Mouse (Mus musculus): ENCODE data around the gene Sh3bgrl2.

DNA sequence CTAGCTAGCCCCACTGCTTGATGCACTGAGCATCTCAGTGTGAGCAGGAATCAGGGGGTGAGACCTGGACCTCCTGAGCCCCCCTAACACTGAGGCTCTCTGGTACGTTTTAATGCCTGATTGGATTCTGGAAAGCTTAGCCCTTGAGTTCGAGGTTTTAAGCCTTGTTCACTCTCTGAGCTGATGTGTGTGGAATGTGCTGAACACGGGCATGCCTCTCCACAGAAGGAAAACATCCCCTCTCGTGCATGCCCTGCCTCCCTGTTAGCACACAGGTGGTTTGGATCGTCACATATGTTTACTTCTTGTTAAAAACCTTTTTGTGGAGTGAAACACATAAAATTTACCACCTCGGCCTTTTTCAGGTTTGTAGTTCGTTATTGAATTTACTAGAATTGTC, 34.6 kb downstream of the Sh3bgrl2 start:
- no peak for TF ChIP-seq EP300 (IDR thresholded peaks at IDR 0.05)
- no peak for TF ChIP-seq CTCF (IDR thresholded peaks at IDR 0.05)
